Mouse (Mus musculus): Measurements from ENCODE around the gene Rab23.

DNA sequence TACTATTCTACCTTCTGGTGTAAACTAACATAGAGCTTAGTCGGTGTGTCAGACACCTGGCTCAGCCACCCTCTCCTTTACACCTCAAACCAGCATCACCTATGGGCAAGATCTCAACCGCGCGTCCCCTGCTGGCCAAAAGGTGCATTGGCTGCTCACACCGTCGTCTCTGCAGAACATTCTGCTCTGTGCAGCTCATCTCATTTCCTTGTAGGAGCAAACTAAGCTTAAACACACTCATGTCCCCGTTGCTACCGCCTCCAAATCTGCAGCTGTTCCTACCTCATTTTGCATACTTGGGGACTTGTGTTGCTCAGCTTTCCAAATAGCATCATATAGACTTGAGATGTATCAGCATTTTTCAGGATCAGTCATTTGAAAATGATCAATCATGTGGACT lies 23.2 kb downstream of the Rab23 start:
- TF ChIP-seq CTCF (IDR thresholded peaks at IDR 0.05; ENCODE audit: low read depth) (peak; percentile 97), EP300 (IDR thresholded peaks at IDR 0.05; ENCODE audit: low read depth) (no peak)

Measured in liver, embryonic 14.5 days (tissue).